In the genomic region with DNA sequence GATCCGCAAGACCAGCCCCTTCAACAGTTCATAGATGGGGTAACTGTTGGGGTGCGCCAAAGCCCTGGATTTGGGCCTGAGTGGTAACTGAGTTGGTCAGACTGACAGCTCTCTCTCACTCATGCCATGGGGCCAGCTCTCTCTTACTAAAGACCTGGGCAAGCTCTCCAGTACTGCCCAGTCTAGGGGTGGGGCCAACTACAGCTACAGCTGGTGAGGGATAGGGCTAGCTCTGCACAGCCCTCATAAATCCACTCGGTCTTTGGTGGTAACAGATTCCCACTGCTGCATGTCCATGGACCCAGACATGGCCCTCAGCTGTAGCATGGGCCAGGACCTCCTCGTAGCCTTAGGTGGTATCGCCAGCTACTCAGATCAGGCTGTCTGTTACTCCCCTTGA, we compare ENCODE assay signal across 22 mouse cellular contexts.
"Had no signal": no experiment of that assay in that cellular context is flagged by ENCODE, and none has a peak within 500 bp of the region (broad histone marks: within the 10 kb centered on the region; RNA-seq: fewer than 3 reads in every experiment).

No protein-coding gene starts in this region.

- H3K4me3 ChIP-seq: limb, embryonic 12.5 days; limb, embryonic 15.5 days; liver, embryonic 12.5 days; megakaryocyte, embryonic 14.5 days; midbrain, embryonic 10.5 days; midbrain, embryonic 15.5 days; neural tube, embryonic 12.5 days; neural tube, embryonic 15.5 days; stomach, embryonic 15.5 days had no signal

- H3K9me3 ChIP-seq: limb, embryonic 12.5 days; limb, embryonic 15.5 days; liver, embryonic 12.5 days; megakaryocyte, embryonic 14.5 days; midbrain, embryonic 10.5 days; midbrain, embryonic 15.5 days; neural tube, embryonic 12.5 days; neural tube, embryonic 15.5 days; stomach, embryonic 15.5 days had no signal

- ATAC-seq: liver, embryonic 12.5 days; lung, postnatal 0 days; midbrain, embryonic 15.5 days had no signal

- H3K27ac ChIP-seq: limb, embryonic 12.5 days; limb, embryonic 15.5 days; liver, embryonic 12.5 days; midbrain, embryonic 10.5 days; midbrain, embryonic 15.5 days; neural tube, embryonic 12.5 days; neural tube, embryonic 15.5 days; stomach, embryonic 15.5 days had no signal

- H3K4me2 ChIP-seq: limb, embryonic 12.5 days; limb, embryonic 15.5 days; liver, embryonic 12.5 days; midbrain, embryonic 15.5 days; neural tube, embryonic 12.5 days; neural tube, embryonic 15.5 days; stomach, embryonic 15.5 days had no signal

- H3K27me3 ChIP-seq: limb, embryonic 12.5 days; limb, embryonic 15.5 days; liver, embryonic 12.5 days; megakaryocyte, embryonic 14.5 days; midbrain, embryonic 15.5 days; neural tube, embryonic 12.5 days; neural tube, embryonic 15.5 days; stomach, embryonic 15.5 days had no signal

- H3K4me1 ChIP-seq: limb, embryonic 12.5 days; limb, embryonic 15.5 days; liver, embryonic 12.5 days; midbrain, embryonic 10.5 days; midbrain, embryonic 15.5 days; neural tube, embryonic 12.5 days; neural tube, embryonic 15.5 days; stomach, embryonic 15.5 days had no signal

- DNase-seq: kidney, adult 11 months; kidney, adult 9 months; kidney, postnatal 14 days; kidney, postnatal 4 days; left cerebral cortex, postnatal 4 days; lung, adult 2 months; lung, postnatal 36 days; right cerebral cortex, adult 18-20 months; right cerebral cortex, postnatal 14 days; right cerebral cortex, postnatal 4 days; thymus, adult 18-20 months; thymus, postnatal 36 days had no signal

- H3K9ac ChIP-seq: limb, embryonic 12.5 days; limb, embryonic 15.5 days; liver, embryonic 12.5 days; midbrain, embryonic 15.5 days; neural tube, embryonic 12.5 days; neural tube, embryonic 15.5 days; stomach, embryonic 15.5 days had no signal
